Mouse (Mus musculus) myocyte (in vitro differentiated cells): ENCODE measurements at regions not wholly inside any gene's neighbourhood (a gene's known extent, or its start where the extent isn't known, plus 50 kb on each side); places are given as distances from the start of the nearest gene placed in this dataset.

Experiments used
- E2F4 ChIP-seq: IDR thresholded peaks from one replicate; pipeline ENCODE4 v1.6.1; 2011; ENCODE audit warnings: mild to moderate bottlenecking, control low read depth, moderate library complexity; ENCODE audit not compliant: insufficient read depth
- MAX ChIP-seq: IDR thresholded peaks from one replicate; pipeline ENCODE4 v1.6.1; 2011; ENCODE audit warnings: low read depth, mild to moderate bottlenecking, control low read depth
- MYOD1 ChIP-seq, 3 experiments: IDR thresholded peaks; one replicate each; pipeline ENCODE4 v1.6.1; 2011; ENCODE audit warnings: control low read depth in 2 of 3, low read depth in 2 of 3, mild to moderate bottlenecking in 2 of 3, moderate library complexity in 1 of 3; ENCODE audit not compliant: insufficient read length in 2 of 3, control insufficient read depth in 1 of 3
- MYOG ChIP-seq, 3 experiments: IDR thresholded peaks; one replicate each; pipeline ENCODE4 v1.6.1; 2011; ENCODE audit warnings: control low read depth in 2 of 3, low read depth in 2 of 3, mild to moderate bottlenecking in 2 of 3; ENCODE audit not compliant: insufficient read length in 2 of 3, control insufficient read depth in 1 of 3, insufficient read depth in 1 of 3
- POLR2A ChIP-seq: IDR thresholded peaks from one replicate; pipeline ENCODE4 v1.6.1; 2011; ENCODE audit warnings: low read depth, mild to moderate bottlenecking, control low read depth, moderate library complexity; ENCODE audit not compliant: insufficient read length
- POLR2AphosphoS2 ChIP-seq: IDR thresholded peaks from one replicate; pipeline ENCODE4 v1.6.1; 2011; ENCODE audit warnings: low read depth, control low read depth; ENCODE audit not compliant: insufficient read length
- SRF ChIP-seq: IDR thresholded peaks from one replicate; pipeline ENCODE4 v1.6.1; 2011; ENCODE audit warnings: low read depth; ENCODE audit not compliant: control insufficient read depth, insufficient read length
- TCF12 ChIP-seq: IDR thresholded peaks from one replicate; pipeline ENCODE4 v1.6.1; 2011; ENCODE audit warnings: mild to moderate bottlenecking, control low read depth; ENCODE audit not compliant: poor library complexity, insufficient read depth, severe bottlenecking
- USF1 ChIP-seq: IDR thresholded peaks from one replicate; pipeline ENCODE4 v1.6.1; 2011; ENCODE audit warnings: low read depth, mild to moderate bottlenecking, control low read depth, moderate library complexity

DNA sequence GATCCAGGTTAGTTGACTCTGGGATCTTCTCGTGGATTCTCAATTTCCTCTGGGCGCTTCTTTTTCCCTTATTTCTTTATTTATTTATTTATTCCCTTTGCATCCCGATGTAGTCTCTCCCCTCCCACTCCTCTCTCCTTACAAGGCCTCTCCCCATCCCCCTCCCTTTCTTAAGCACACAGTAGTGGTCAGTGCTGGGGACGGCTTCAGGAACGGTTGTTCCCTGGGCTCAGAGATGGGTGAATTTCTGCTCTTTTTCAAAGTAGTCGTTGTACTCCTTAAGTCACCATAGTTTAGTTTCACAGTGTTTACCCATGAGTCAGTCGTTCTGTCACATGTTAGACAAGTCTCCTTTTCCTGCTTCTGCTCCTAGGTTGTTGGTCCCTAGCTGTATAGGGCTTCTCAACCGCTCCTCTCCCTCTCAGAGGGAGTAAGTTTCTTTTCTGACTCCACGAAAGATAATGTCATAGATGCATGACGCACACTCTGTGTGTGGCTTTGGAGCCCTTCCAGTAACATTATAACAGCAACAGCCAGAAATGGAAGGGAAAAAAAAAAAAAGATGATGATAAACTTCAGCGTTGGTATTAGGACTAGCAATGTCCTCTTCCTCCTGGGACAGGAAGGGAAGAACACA lies 129.9 kb upstream of the Fat1 start:
- TF ChIP-seq E2F4 (no peak), USF1 (no peak), TCF12 (no peak), MAX (no peak), POLR2AphosphoS2 (no peak), POLR2A (no peak), MYOD1 (IDR thresholded peaks at IDR 0.05; ENCODE audit: control insufficient read depth in 1 of 3, insufficient read length in 2 of 3, low read depth in 2 of 3) (no peak), MYOG (IDR thresholded peaks at IDR 0.05; ENCODE audit: control insufficient read depth in 1 of 3, insufficient read depth in 1 of 3, insufficient read length in 2 of 3, low read depth in 2 of 3) (no peak), SRF (no peak)
